Mouse (Mus musculus): ENCODE data around the gene Gng7. TPM values are rescaled to one million over a fixed set of nuclear protein-coding genes. Genes with fewer than 3 reads are reported as not detected.

The Gng7 gene
- total and polyA plus RNA-seq, 3 experiments = 0.24 to 0.47 TPM; not detected in 1

DNA sequence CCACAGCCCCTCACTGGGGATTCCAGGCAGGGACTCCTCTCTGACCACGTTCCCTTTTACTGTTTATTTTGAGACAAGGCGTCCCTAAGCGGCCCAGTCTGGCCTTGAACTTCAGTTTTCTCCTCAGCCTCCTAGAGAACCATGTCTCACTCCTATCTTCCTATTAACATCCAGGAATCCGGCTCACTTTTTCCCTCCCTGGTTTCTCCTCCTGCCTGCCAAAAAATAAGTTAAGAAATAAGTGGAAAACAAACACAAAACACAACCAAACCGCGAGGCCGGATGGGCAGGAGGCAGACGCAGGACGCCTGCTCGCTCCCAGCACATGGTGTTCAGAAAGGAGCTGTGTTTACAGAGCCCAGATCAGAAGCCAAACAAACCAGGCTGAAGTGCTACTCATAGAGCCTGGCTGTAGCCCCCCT lies 52.7 kb downstream of the Gng7 start:
- H3K9ac ChIP-seq (ENCODE audit: insufficient read depth, low read depth) = no peak overlapping the region
- H3K9me3 ChIP-seq (replicated peaks; ENCODE audit: low read length) = no peaks in the 10 kb centered on the region
- in situ Hi-C loops (cut with MboI; ENCODE audit: low pct_ligation_motif_present, low pct_unique_long_range_greater_than_20kb, low sequenced_read_pairs) = no loop called here
- H3K4me3 ChIP-seq (replicated peaks in 1 of 3; ENCODE audit: low read depth in 2 of 3, low read length in 2 of 3, poor library complexity in 1 of 3) = no peak overlapping the region
- H3K27me3 ChIP-seq (replicated peaks) = no peaks in the 10 kb centered on the region
- TF ChIP-seq NRF1 (IDR thresholded peaks at IDR 0.05; ENCODE audit: low read depth, low read length) (no peak), MYC (IDR thresholded peaks at IDR 0.05; ENCODE audit: low read depth, low read length) (no peak), EP300 (IDR thresholded peaks at IDR 0.05; ENCODE audit: low read length) (no peak), RCOR1 (conservative IDR thresholded peaks at IDR 0.05; ENCODE audit: low read depth, low read length) (no peak), RAD21 (IDR thresholded peaks at IDR 0.05; ENCODE audit: low read depth, low read length) (no peak), ZC3H11A (IDR thresholded peaks at IDR 0.05; ENCODE audit: low read depth, low read length) (no peak), ZMIZ1 (IDR thresholded peaks at IDR 0.05; ENCODE audit: low read depth, low read length) (no peak), UBTF (IDR thresholded peaks at IDR 0.05; ENCODE audit: low read depth, low read length) (no peak), BHLHE40 (IDR thresholded peaks at IDR 0.05; ENCODE audit: low read depth, low read length) (no peak), ZNF384 (IDR thresholded peaks at IDR 0.05; ENCODE audit: low read depth, low read length) (no peak), USF1 (IDR thresholded peaks at IDR 0.05; ENCODE audit: low read depth, low read length) (no peak), MEF2A (IDR thresholded peaks at IDR 0.05; ENCODE audit: borderline replicate concordance, low read depth, low read length) (no peak), ELF1 (IDR thresholded peaks at IDR 0.05; ENCODE audit: low read depth, low read length) (no peak), CHD2 (IDR thresholded peaks at IDR 0.05; ENCODE audit: low read length) (no peak), NELFE (IDR thresholded peaks at IDR 0.05; ENCODE audit: low read depth, low read length) (no peak), USF2 (conservative IDR thresholded peaks at IDR 0.05; ENCODE audit: low read depth, low read length) (no peak), ZKSCAN1 (IDR thresholded peaks at IDR 0.05; ENCODE audit: borderline replicate concordance, low read depth, low read length) (no peak), MAX (IDR thresholded peaks at IDR 0.05; ENCODE audit: low read length) (no peak)
- no peaks in the 10 kb centered on the region for H3K79me2 ChIP-seq (replicated peaks; ENCODE audit: control insufficient read depth, extremely low read depth, insufficient read depth, poor library complexity, severe bottlenecking)
- no peaks in the 10 kb centered on the region for H3K36me3 ChIP-seq (replicated peaks in 1 of 2; ENCODE audit: control insufficient read depth in 1 of 2, insufficient read depth in 1 of 2, low read length in 1 of 2)
- H3K27ac ChIP-seq (ENCODE audit: insufficient read depth, low read depth) = no peak overlapping the region
- peaks cover 31 to 56% of the 10 kb centered on the region in 2 experiments for H3K4me1 ChIP-seq (ENCODE audit: control insufficient read depth in 1 of 2, insufficient read depth in 2 of 2)
- no peak for DNase-seq (ENCODE audit: extremely low read depth)
- no peak overlapping the region for H3K4me2 ChIP-seq (ENCODE audit: insufficient read depth, low read depth, poor library complexity, severe bottlenecking)
- dilution Hi-C loops (cut with MboI; ENCODE audit: extremely low pct_ligation_motif_present, extremely low pct_unique_long_range_greater_than_20kb, low sequenced_read_pairs) = no loop called here

DNA sequence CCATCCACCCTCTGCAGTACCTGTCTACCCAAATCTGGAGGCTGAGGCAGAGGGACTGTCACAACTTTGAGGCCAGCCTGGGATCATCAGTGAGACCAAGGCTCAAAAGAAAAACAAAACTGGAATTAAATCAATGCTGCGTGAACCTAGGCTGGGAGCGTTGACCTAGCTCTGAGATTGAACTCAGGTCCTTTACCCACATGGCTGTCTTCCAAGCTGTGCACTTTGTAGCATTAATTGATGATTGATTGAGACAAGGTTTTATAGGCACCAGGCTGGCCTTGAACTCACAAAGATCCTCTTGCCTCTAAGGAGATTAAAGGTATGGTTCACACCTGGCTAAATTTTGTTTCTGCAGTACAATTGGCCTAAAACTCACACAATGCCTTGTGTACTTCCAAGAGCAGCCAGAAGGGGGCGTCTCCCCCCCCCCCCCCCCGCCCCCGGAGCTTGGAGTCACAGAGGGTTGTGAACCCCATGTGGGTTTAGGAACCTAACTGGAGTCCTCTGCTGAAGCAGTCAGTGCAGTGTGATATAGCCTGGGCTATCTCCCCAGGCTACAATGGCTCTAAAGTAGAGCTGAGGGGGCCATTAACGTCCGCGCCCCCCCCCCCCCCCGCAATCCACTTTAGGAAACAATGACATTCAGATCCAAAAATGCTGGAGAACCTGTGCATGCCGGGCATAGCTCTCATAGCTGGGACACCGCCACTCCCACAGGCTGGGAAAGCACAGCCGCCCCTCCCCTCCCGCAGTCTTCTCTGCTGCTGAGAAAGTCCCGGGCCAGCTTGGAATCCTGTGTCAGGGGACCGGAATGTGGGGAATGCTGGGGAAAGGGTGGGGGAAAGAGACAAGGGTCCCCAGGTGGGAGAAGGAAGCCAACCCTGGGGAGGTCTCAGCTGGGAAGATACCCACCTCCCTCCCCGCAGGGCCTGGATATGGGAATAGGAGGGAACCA lies 53.9 kb downstream of the Gng7 start:
- no peak for DNase-seq (ENCODE audit: extremely low read depth)
- H3K9ac ChIP-seq (ENCODE audit: insufficient read depth, low read depth) = no peak overlapping the region
- TF ChIP-seq CTCF (conservative IDR thresholded peaks at IDR 0.05 in 1 of 2, IDR thresholded peaks at IDR 0.05 in 1 of 2; ENCODE audit: low read depth in 2 of 2, low read length in 2 of 2) (peak; percentile 54 to 65), SMC3 (IDR thresholded peaks at IDR 0.05; ENCODE audit: low read depth, low read length) (peak; percentile 57), KAT2A (IDR thresholded peaks at IDR 0.05; ENCODE audit: insufficient replicate concordance, low read length) (no peak), RAD21 (IDR thresholded peaks at IDR 0.05; ENCODE audit: low read depth, low read length) (peak; percentile 10)
- H3K4me3 ChIP-seq (replicated peaks in 1 of 3; ENCODE audit: low read depth in 2 of 3, low read length in 2 of 3, poor library complexity in 1 of 3) = no peak overlapping the region
- no peaks in the 10 kb centered on the region for H3K9me3 ChIP-seq (replicated peaks; ENCODE audit: low read length)
- dilution Hi-C loops (cut with MboI; ENCODE audit: extremely low pct_ligation_motif_present, extremely low pct_unique_long_range_greater_than_20kb, low sequenced_read_pairs) = no loop called here
- no peaks in the 10 kb centered on the region for H3K36me3 ChIP-seq (replicated peaks in 1 of 2; ENCODE audit: control insufficient read depth in 1 of 2, insufficient read depth in 1 of 2, low read length in 1 of 2)
- no peaks in the 10 kb centered on the region for H3K79me2 ChIP-seq (replicated peaks; ENCODE audit: control insufficient read depth, extremely low read depth, insufficient read depth, poor library complexity, severe bottlenecking)
- in situ Hi-C loops (cut with MboI; ENCODE audit: low pct_ligation_motif_present, low pct_unique_long_range_greater_than_20kb, low sequenced_read_pairs) = no loop called here
- H3K4me1 ChIP-seq (ENCODE audit: control insufficient read depth in 1 of 2, insufficient read depth in 2 of 2) = peaks cover 20 to 46% of the 10 kb centered on the region in 2 experiments
- no peaks in the 10 kb centered on the region for H3K27me3 ChIP-seq (replicated peaks)
- no peak overlapping the region for H3K4me2 ChIP-seq (ENCODE audit: insufficient read depth, low read depth, poor library complexity, severe bottlenecking)
- no peak overlapping the region for H3K27ac ChIP-seq (ENCODE audit: insufficient read depth, low read depth)

All from CH12.LX (cell line).